Mouse (Mus musculus): ENCODE data around the gene Olfr181. TPM values are rescaled to one million over a fixed set of nuclear protein-coding genes. Genes with fewer than 3 reads are reported as not detected.

The Olfr181 gene
- not detected in 2 replicates for polyA plus RNA-seq (2015; fragmentation: Nextera tagmentation; extraction: Ambion mirVana)

DNA sequence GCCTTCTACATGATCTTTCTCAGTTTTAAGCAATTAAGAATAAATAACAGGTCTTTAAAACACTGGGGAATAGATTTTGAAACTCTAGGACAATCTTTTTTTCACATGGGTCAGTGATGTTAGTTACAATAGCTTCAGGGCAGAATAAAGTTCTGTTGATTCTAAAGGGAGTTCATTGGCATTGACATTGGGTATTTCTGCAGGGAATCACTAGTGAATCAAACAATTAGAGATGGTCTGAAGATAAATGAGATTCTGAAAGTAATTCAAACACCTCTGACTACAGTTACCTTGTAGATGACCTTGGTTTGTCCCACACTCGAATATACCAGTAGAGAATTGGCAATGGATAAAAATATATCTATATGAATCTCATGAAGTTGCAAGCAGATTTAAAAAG, at the start of gene Olfr181:
TSS of gene Olfr181 (minus strand) at position 101 of the 400 bp plus-strand sequence.

DNA sequence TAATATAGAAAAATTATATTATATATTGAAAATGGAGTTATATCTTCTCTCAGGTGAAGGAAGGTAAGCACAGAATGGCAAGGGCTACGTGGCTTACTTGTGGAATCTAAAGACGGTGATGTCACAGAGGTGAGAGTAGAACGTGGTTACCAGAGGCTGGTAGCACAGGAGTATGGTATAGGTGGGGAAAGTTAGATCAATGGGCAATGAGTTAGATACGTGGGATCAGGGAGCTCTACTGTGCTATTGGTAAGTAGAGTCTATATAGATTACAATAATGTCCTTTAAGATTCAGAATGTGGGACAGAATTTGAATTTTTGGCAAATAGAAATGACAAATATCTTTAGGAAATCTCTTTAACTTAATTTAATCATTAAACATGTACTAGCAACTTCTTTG, 737 bp upstream of the Olfr181 start, which contains the start of gene Olfr180:
TSS of gene Olfr180 (minus strand) at position 101 of the 400 bp plus-strand sequence.

DNA sequence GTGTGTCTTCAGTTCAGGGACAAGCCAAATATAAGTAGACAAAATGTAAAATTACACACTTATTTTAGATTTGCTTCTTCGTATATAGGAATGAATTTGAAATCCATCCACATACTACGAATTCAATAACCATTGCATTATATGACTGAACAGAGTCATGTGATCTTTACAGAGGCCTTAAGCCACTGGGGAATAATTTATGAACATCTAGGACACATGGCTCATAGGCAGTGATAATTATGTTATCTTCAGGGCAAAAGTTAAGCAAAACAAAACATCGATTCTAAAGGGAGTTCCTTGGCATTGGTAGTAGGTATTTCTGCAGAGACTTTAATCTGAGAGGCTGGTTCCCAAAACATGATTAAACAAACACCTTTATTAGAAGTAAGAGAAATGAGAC, 36.6 kb downstream of the Olfr181 start, which contains the start of gene Olfr178:
TSS of gene Olfr178 (minus strand) at position 101 of the 400 bp plus-strand sequence.

Other genes with a start within 250 kb of the Olfr181 start
- gene Gpr15, start 209.7 kb downstream of the Olfr181 start, polyA plus RNA-seq (2015; fragmentation: Nextera tagmentation; extraction: Ambion mirVana): not detected in 2 replicates
- gene Cldnd1, start 200.8 kb downstream of the Olfr181 start, polyA plus RNA-seq (2015; fragmentation: Nextera tagmentation; extraction: Ambion mirVana): 167 and 171 TPM in 2 replicates
- gene Olfr172, start 165.6 kb downstream of the Olfr181 start, polyA plus RNA-seq (2015; fragmentation: Nextera tagmentation; extraction: Ambion mirVana): not detected in 2 replicates
- not detected in 2 replicates for gene Olfr173, start 128.5 kb downstream of the Olfr181 start, polyA plus RNA-seq (2015; fragmentation: Nextera tagmentation; extraction: Ambion mirVana)
- gene Olfr175-ps1, start 102.0 kb downstream of the Olfr181 start, polyA plus RNA-seq (2015; fragmentation: Nextera tagmentation; extraction: Ambion mirVana): not detected in 2 replicates
- gene Olfr177, start 54.0 kb downstream of the Olfr181 start, polyA plus RNA-seq (2015; fragmentation: Nextera tagmentation; extraction: Ambion mirVana): not detected in 2 replicates
- gene Olfr178, start 36.7 kb downstream of the Olfr181 start, polyA plus RNA-seq (2015; fragmentation: Nextera tagmentation; extraction: Ambion mirVana): not detected in 2 replicates
- gene Olfr180, start 637 bp upstream of the Olfr181 start, polyA plus RNA-seq (2015; fragmentation: Nextera tagmentation; extraction: Ambion mirVana): not detected in 2 replicates
- not detected in 2 replicates for gene Olfr183, start 66.6 kb upstream of the Olfr181 start, polyA plus RNA-seq (2015; fragmentation: Nextera tagmentation; extraction: Ambion mirVana)
- not detected in 2 replicates for gene Olfr186, start 101.5 kb upstream of the Olfr181 start, polyA plus RNA-seq (2015; fragmentation: Nextera tagmentation; extraction: Ambion mirVana)
- not detected in 2 replicates for gene Olfr187, start 111.0 kb upstream of the Olfr181 start, polyA plus RNA-seq (2015; fragmentation: Nextera tagmentation; extraction: Ambion mirVana)
- gene Olfr190, start 149.2 kb upstream of the Olfr181 start, polyA plus RNA-seq (2015; fragmentation: Nextera tagmentation; extraction: Ambion mirVana): not detected in 2 replicates
- not detected in 2 replicates for gene Olfr191, start 161.1 kb upstream of the Olfr181 start, polyA plus RNA-seq (2015; fragmentation: Nextera tagmentation; extraction: Ambion mirVana)
- gene Olfr193, start 183.1 kb upstream of the Olfr181 start, polyA plus RNA-seq (2015; fragmentation: Nextera tagmentation; extraction: Ambion mirVana): not detected in 2 replicates
- not detected in 2 replicates for gene Olfr194, start 192.3 kb upstream of the Olfr181 start, polyA plus RNA-seq (2015; fragmentation: Nextera tagmentation; extraction: Ambion mirVana)
- gene Olfr195, start 218.3 kb upstream of the Olfr181 start, polyA plus RNA-seq (2015; fragmentation: Nextera tagmentation; extraction: Ambion mirVana): not detected in 2 replicates
- not detected in 2 replicates for gene Olfr196, start 241.7 kb upstream of the Olfr181 start, polyA plus RNA-seq (2015; fragmentation: Nextera tagmentation; extraction: Ambion mirVana)